In the genomic region with DNA sequence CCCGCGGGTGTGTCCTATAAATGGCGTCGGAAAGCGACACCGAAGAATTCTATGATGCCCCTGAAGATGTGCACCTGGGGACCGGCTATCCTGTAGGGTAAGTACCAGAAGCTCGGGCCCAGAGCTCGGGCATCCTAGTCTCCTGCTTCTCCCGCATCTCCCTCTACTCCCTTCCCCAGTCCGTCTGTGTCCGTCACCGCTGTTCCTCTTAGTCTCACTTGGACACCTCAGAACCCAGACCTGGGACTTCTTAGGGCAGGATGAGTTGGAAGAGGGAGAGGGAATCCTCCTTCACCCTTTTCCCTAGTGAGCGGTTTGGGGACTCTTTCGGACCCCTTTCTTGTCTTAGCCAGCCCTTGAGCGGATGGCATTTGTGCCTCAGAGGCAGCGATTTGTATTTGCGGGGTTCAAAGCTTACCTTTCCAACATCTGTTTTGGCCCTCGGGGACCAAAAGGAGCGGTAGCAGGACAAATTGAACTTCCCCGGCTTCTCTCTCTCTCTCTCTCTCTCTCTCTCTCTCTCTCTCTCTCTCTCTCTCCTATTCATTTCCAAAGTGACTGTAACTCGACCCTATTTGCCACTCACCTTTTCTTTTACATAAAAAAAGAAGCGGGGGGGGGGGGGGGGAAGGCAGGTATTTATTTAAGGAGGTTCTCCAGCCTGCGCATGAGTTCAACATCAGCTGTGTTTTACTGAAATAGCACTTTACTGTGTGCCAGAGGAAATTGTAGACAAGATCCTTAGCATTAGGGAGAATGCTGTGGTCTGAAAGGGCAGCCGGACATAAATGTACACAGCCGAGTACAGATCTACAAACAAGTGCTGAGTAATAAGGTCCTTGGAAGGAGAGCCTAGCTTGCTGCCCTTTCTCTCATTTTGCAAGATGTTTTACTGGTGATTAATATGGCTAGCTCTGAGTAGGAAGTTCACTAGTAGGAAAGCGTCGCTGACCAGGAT, we compare ENCODE assay signal across 8 mouse cellular contexts. TPM values are rescaled to one million over a fixed set of nuclear protein-coding genes. Genes with fewer than 3 reads are reported as not detected.
DNase-seq lines count a peak whose midpoint lies in the region; ATAC-seq and TF ChIP-seq lines count a peak whose summit lies in the region.

No protein-coding gene starts in this region.

- H3K4me2 ChIP-seq in liver, embryonic 12.5 days = peak overlapping the region; percentile 61

- no peaks in the 10 kb centered on the region for H3K36me3 ChIP-seq in liver, embryonic 12.5 days
- no peaks in the 10 kb centered on the region for H3K36me3 ChIP-seq in small intestine, adult 2 months (ENCODE audit: control insufficient read depth, insufficient read depth, low read length)

- no peak for TF ChIP-seq CTCF in small intestine, adult 2 months (IDR thresholded peaks at IDR 0.05; ENCODE audit: extremely low read depth, insufficient read length, insufficient replicate concordance, low read depth, low read length)

- peak overlapping the region; percentile 98 for H3K27ac ChIP-seq in liver, embryonic 12.5 days
- H3K27ac ChIP-seq in small intestine, adult 2 months (ENCODE audit: insufficient read depth, low read depth, low read length) = peak overlapping the region; percentile 97

- DNase-seq in heart, adult 11 months = peak; percentile 81
- no peak for DNase-seq in heart, postnatal 4 days
- peak; percentile 42 for DNase-seq in 3T3-L1 (ENCODE audit: low read depth, low spot score)
- DNase-seq in adrenal gland, postnatal 36 days = peak; percentile 4 to 5
- DNase-seq in layer of hippocampus, postnatal 10 days (ENCODE audit: low spot score in 2 of 2) = no peak

- H3K27me3 ChIP-seq in liver, embryonic 12.5 days (replicated peaks) = no peaks in the 10 kb centered on the region; the same call in 1 of the 2 replicates
- no peaks in the 10 kb centered on the region for H3K27me3 ChIP-seq in small intestine, adult 2 months (ENCODE audit: control insufficient read depth, insufficient read depth, low read length)

- 6% methylated on average over 27 of the region's 28 CpGs for WGBS in liver, embryonic 12.5 days (ENCODE audit: insufficient replicate concordance)
- 6% methylated on average over 28 of the region's 28 CpGs for WGBS in small intestine, adult 2 months

- no peaks in the 10 kb centered on the region for H3K9me3 ChIP-seq in liver, embryonic 12.5 days (replicated peaks)

- peaks cover 12% of the 10 kb centered on the region; the same call in 1 of the 2 replicates for H3K4me1 ChIP-seq in liver, embryonic 12.5 days
- H3K4me1 ChIP-seq in small intestine, adult 2 months (ENCODE audit: control insufficient read depth, insufficient read depth, insufficient read length, low read length) = no peaks in the 10 kb centered on the region

- peak overlapping the region; percentile 73 for H3K4me3 ChIP-seq in liver, embryonic 12.5 days
- H3K4me3 ChIP-seq in small intestine, adult 2 months (ENCODE audit: low read depth, low read length) = peak overlapping the region; percentile 98

- peak overlapping the region; percentile 83 for H3K9ac ChIP-seq in liver, embryonic 12.5 days

- peak; percentile 17 for ATAC-seq in granulocyte monocyte progenitor cell, adult 5-6 weeks (replicated peaks; ENCODE audit: poor library complexity, severe bottlenecking)
- ATAC-seq in liver, embryonic 12.5 days = no peak; the same call in 1 of the 2 replicates

- TF ChIP-seq POLR2A in small intestine, adult 2 months (IDR thresholded peaks at IDR 0.05; ENCODE audit: low read depth, low read length) = no peak

RNA-seq across cellular contexts. Expression of gene Wdr44, which starts 0.9 kb away (rescaled TPM):
- total RNA-seq in heart, postnatal 4 days (2021) = 10 to 100 TPM; 10.6 to 11.9 TPM
- total RNA-seq in adrenal gland, postnatal 36 days (2021) = 10 to 100 TPM; 10.7 to 16.5 TPM
- total RNA-seq in granulocyte monocyte progenitor cell, adult 5-6 weeks (2014; fragmentation: Nextera tagmentation) = 6.4 and 6.7 TPM in 2 replicates
- 7.8 and 12.7 TPM in 2 replicates for total RNA-seq in granulocyte monocyte progenitor cell, adult 5-6 weeks (2017)
- 6.4 and 6.8 TPM in 2 replicates for polyA plus RNA-seq in liver, embryonic 12.5 days (2016; fragmentation: Nextera tagmentation; extraction: Ambion mirVana)
- 4.4 and 4.8 TPM in 2 replicates for polyA plus RNA-seq in small intestine, adult 2 months (2012; rRNA removed)
- 10 to 100 TPM; 20.2 to 22.4 TPM for total RNA-seq in layer of hippocampus, postnatal 10 days (2021)

Comparison
In these comparisons a context has a peak if more than half of its experiments do, and no peak if none do; other contexts are left out.
1. DNase-seq: peak in heart, adult 11 months (single experiment), 3T3-L1 (single experiment) and adrenal gland, postnatal 36 days (2 of 2); none in heart, postnatal 4 days (single experiment) and layer of hippocampus, postnatal 10 days (0 of 2).